Mouse (Mus musculus) heart, embryonic 12.5 days (tissue): Measurements from ENCODE around the gene Gpr68. TPM values are rescaled to one million over a fixed set of nuclear protein-coding genes. Genes with fewer than 3 reads are reported as not detected.

Experiments used
- ATAC-seq: fragments of 200-750 bp; cut with Nextera tagmentation; 2 replicates; pipeline ENCODE4 v1.8.0; 2017; ENCODE audit warnings: moderate TSS enrichment, moderate library complexity; ENCODE audit not compliant: insufficient number of reproducible peaks, low FRiP score
- H3K27ac ChIP-seq: fragments of 300-500 bp; sonication (generic); 2 replicates; pipeline ENCODE4 v1.5.1; 2016; ENCODE audit warnings: mild to moderate bottlenecking, moderate library complexity; ENCODE audit not compliant: poor library complexity, severe bottlenecking
- H3K27me3 ChIP-seq: fragments of 300-500 bp; sonication (generic); replicated peaks from 2 replicates; pipeline ENCODE4 v1.6.1; 2016; ENCODE audit warnings: mild to moderate bottlenecking, moderate library complexity
- H3K36me3 ChIP-seq: fragments of 300-500 bp; sonication (generic); 2 replicates; pipeline ENCODE4 v1.6.1; 2016; ENCODE audit warnings: mild to moderate bottlenecking, moderate library complexity
- H3K4me1 ChIP-seq: fragments of 300-500 bp; sonication (generic); replicated peaks from 2 replicates; pipeline ENCODE4 v1.6.1; 2016; ENCODE audit warnings: mild to moderate bottlenecking
- H3K4me2 ChIP-seq: fragments of 300-500 bp; sonication (generic); 2 replicates; pipeline ENCODE4 v1.6.1; 2016; ENCODE audit warnings: mild to moderate bottlenecking, moderate library complexity
- H3K4me3 ChIP-seq: fragments of 300-500 bp; sonication (generic); 2 replicates; pipeline ENCODE4 v1.5.1; 2016; ENCODE audit warnings: mild to moderate bottlenecking
- H3K9ac ChIP-seq: fragments of 300-500 bp; sonication (generic); 2 replicates; pipeline ENCODE4 v1.6.1; 2016; ENCODE audit warnings: mild to moderate bottlenecking, moderate library complexity
- H3K9me3 ChIP-seq: fragments of 300-500 bp; sonication (generic); replicated peaks from 2 replicates; pipeline ENCODE4 v1.6.1; 2016; ENCODE audit warnings: mild to moderate bottlenecking, moderate library complexity
- WGBS: fragments of 180-500 bp; shearing (Covaris S2); methylation state at CpG from one replicate; pipeline ENCODE4 v1.1.7; 2016; 5-methylcytosine and 5-hydroxymethylcytosine counted together
- polyA plus RNA-seq: library from polyadenylated mRNA; unstranded; fragments of >200 nt; fragmentation: Nextera tagmentation; extraction: Ambion mirVana; gene quantifications from 2 replicates; pipeline ENCODE4 v1.2.1, GENCODE M21; 2016

Gpr68 gene
- polyA plus RNA-seq = 4.4 and 6.2 TPM in 2 replicates

DNA sequence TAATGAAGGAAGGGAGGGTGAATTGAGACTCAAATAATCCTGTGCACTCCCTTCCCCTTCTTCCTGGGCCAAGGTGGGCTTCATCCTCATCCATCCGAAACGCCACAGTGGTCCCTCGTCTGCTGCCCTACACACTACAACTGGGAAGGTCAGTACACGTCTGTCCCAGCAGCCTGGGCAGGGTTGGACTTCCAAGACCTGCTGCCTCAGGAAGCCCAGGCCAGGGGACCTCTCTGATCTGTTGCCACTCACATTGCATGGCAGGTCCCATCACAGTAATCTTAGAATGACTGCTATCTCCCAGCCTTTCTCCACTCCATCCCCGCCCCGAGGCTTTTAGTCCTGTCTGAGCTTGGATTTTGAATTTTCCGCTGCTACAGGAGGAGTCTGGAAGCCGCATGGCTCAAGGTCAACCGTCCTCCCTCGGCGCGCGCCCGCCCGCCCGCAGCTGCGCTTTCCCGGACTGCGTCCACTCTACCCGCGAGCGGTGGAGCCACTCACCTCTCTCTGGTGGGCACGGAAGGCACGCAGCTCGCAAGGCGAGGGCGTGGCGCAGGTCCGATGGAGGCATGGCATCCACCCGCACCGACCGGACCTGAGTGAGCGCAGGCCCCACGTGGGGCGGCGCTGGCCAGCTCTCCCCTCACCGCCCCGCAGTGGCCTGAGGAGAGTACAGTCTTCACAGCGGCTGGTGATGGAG is at the start of gene Gpr68:
Gene Gpr68 (minus strand): TSS at position 601 of the 700 bp plus-strand sequence.
- Histone ChIP-seq H3K27me3 (peaks cover 59% of the 10 kb centered on the region), H3K27ac (no peak within 1 kb of the TSS), H3K4me3 (peak within 1 kb of the TSS; percentile 49), H3K9ac (peak within 1 kb of the TSS; percentile 55), H3K4me1 (peaks cover 11% of the 10 kb centered on the region; the same call in 1 of the 2 replicates), H3K36me3 (no peaks in the 10 kb centered on the region), H3K4me2 (peak within 1 kb of the TSS; percentile 68), H3K9me3 (no peaks in the 10 kb centered on the region)
- peak; percentile 49; the same call in 1 of the 2 replicates for ATAC-seq
- WGBS = 3% methylated on average over 39 of the region's 39 CpGs

DNA sequence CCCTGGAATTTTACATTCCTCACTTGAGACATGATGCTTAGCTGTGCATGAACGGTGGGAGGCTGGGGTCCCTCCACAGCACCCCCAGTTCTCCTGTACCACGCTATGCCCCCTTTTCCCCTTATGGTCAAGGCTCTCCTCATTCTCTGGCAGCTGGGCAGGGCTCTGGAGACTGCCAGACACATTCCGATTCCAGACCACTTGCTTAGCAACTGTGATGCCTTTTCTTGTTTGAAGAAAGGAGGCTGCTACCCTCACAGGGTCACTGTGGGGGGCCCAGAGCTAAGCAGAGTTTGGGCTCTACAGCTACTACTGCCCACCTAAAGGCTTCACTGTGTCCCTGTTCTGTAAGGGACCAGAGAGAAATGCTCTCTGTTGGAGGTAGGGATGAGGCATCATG is 49.3 kb upstream of the Gpr68 start:
- ATAC-seq = no peak
- Histone ChIP-seq H3K4me3 (no peak overlapping the region), H3K4me2 (no peak overlapping the region), H3K36me3 (no peaks in the 10 kb centered on the region), H3K4me1 (peaks cover 27% of the 10 kb centered on the region), H3K9ac (no peak overlapping the region), H3K27me3 (peaks cover 84% of the 10 kb centered on the region), H3K27ac (no peak overlapping the region), H3K9me3 (no peaks in the 10 kb centered on the region)
- WGBS = 67% methylated on average over 3 of the region's 3 CpGs

DNA sequence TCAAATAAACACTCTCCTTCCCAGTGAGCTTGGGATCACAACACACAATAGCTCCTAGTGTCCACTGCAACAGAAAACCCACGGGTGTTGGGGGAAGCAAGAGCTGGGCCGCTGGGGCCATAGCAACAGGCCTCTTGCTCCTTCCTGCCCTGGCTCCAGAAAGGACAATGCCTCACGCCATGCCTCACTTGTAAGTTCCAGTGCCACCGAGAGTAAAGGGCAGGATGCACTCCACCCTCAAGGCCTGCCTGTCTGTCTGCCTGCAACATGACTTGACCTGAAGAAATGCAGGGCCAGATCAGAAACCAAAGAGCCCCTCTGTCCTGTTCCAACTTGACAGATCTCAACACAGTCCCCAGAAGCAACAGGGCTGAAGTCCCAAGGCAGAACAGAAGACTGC is 48.8 kb upstream of the Gpr68 start:
- 51% methylated on average over 4 of the region's 4 CpGs for WGBS
- H3K4me2 ChIP-seq = no peak overlapping the region
- H3K4me3 ChIP-seq = no peak overlapping the region
- H3K9me3 ChIP-seq = no peaks in the 10 kb centered on the region
- H3K36me3 ChIP-seq = no peaks in the 10 kb centered on the region
- H3K9ac ChIP-seq = no peak overlapping the region
- peaks cover 28% of the 10 kb centered on the region for H3K4me1 ChIP-seq
- H3K27me3 ChIP-seq = peaks cover 81% of the 10 kb centered on the region
- 0 out of 2 replicates have a peak overlapping the region, but pooled peaks have one; percentile 57 for H3K27ac ChIP-seq
- no peak for ATAC-seq

DNA sequence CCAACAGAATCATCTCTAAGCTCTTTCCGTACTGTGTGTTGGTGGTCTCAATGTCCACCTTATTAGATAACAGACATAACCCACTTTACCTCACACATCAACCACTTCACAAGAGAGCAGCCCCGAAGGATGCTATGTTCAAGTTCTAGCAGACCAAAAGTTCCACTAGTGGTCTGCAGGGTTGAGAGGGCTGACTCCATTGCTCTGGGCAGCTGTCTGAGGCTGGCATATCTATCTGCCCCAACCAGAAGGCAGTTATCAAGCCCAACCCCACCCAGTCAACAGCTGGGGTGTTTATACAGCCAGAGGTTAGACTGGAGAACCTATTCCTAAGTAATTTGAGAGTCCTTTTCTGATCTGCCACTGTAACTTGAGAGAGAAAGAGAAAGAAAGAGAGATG is 48.0 kb upstream of the Gpr68 start:
- H3K27me3 ChIP-seq = peaks cover 86% of the 10 kb centered on the region
- 69% methylated on average over 2 of the region's 2 CpGs for WGBS
- ATAC-seq = peak; percentile 76; the same call in 1 of the 2 replicates
- H3K36me3 ChIP-seq = no peaks in the 10 kb centered on the region
- H3K4me2 ChIP-seq = no peak overlapping the region
- no peaks in the 10 kb centered on the region for H3K9me3 ChIP-seq
- peak overlapping the region; percentile 57 for H3K27ac ChIP-seq
- H3K4me3 ChIP-seq = no peak overlapping the region
- no peak overlapping the region for H3K9ac ChIP-seq
- peaks cover 28% of the 10 kb centered on the region for H3K4me1 ChIP-seq

DNA sequence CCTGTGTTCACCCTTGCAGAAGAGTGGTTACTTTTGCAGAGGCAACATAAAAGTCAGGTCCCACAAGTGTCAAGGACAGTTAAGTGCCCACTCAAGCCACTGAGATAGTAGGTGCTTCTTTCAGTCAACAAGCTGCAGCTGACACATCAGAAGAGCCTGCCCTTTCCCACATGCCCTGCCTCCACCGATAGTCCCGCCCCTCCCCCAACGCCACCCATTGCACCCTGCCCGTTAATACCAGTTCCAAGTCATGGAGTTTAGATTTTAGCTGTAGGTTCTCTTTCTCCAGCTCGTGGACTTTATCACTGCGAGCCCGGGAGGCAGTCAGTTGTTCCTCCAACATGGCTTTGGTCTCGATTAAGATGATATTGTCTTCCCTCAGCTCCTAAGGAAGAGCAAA is 45.9 kb upstream of the Gpr68 start:
- peaks cover 82% of the 10 kb centered on the region for H3K27me3 ChIP-seq
- H3K4me3 ChIP-seq = no peak overlapping the region
- H3K9ac ChIP-seq = no peak overlapping the region
- 54% methylated on average over 8 of the region's 8 CpGs for WGBS
- H3K4me1 ChIP-seq = peaks cover 24% of the 10 kb centered on the region
- no peak overlapping the region for H3K4me2 ChIP-seq
- no peaks in the 10 kb centered on the region for H3K36me3 ChIP-seq
- ATAC-seq = peak; percentile 49; the same call in 1 of the 2 replicates
- H3K9me3 ChIP-seq = no peaks in the 10 kb centered on the region
- H3K27ac ChIP-seq = no peak overlapping the region

DNA sequence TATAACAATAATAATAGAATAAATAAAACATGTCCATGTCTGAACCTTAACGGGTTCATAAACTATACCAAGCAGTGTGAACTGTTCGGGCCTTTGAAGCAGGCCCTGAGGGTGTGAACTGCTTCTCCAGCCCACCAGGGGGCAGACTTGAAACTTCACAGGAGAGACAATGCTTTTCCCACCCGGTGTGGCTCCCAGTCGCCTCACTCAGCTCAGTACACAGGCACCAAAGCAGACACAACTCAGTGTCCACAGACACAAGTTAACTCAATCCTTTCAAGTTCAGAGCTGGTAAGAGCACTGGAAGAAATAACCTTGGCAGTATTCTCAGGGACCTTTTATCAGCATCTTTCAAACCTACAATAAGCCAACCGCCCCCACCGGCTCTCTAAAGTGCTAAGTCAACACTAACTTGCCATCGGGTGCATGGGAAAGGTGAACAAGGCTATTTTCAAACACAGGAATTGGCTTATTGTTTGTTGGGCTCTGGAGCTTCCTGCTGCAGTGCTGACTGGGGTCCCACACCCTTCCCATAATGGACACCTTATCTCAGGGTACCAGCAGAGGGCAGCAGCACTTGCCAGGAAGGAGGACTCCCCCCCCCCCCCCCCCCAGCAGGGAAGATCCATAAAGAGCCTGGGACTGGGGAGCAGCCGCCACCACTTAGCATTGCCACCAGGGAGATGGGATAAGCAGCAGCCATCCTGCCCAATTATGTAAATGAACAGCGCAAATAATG is 44.4 kb upstream of the Gpr68 start:
- Histone ChIP-seq H3K36me3 (no peaks in the 10 kb centered on the region), H3K4me1 (peaks cover 13% of the 10 kb centered on the region; the same call in 1 of the 2 replicates), H3K4me3 (no peak overlapping the region), H3K27ac (no peak overlapping the region), H3K27me3 (peaks cover 83% of the 10 kb centered on the region), H3K4me2 (peak overlapping the region; percentile 35), H3K9me3 (no peaks in the 10 kb centered on the region), H3K9ac (no peak overlapping the region)
- WGBS = 32% methylated on average over 9 of the region's 9 CpGs
- peak; percentile 80 for ATAC-seq

DNA sequence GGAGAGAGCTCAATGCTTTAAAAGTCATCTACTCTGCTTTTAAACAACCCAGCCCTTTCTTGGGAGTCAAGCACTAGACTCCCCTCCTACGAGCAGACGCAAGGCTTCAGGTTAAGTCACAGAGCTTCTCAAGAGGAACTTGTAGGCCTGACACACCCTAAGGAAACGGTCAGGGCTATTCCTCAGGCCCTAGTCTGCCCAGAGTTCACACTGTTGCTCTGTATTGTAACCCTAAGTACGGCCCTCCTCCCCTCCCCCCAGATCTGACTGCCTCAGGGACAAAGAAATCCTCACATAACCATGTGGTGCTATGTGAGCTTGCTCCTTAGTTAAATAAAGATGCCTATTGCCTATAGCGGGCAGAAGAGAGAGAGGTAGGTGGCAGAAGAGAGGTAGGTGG is 41.1 kb upstream of the Gpr68 start:
- H3K9me3 ChIP-seq = no peaks in the 10 kb centered on the region
- H3K4me3 ChIP-seq = no peak overlapping the region
- H3K36me3 ChIP-seq = peaks cover 6% of the 10 kb centered on the region; the same call in 1 of the 2 replicates
- no peak overlapping the region for H3K27ac ChIP-seq
- peaks cover 10% of the 10 kb centered on the region; the same call in 1 of the 2 replicates for H3K4me1 ChIP-seq
- no peak for ATAC-seq
- no peak overlapping the region for H3K4me2 ChIP-seq
- H3K9ac ChIP-seq = no peak overlapping the region
- peaks cover 83% of the 10 kb centered on the region for H3K27me3 ChIP-seq
- WGBS = 80% methylated on average over 5 of the region's 5 CpGs

DNA sequence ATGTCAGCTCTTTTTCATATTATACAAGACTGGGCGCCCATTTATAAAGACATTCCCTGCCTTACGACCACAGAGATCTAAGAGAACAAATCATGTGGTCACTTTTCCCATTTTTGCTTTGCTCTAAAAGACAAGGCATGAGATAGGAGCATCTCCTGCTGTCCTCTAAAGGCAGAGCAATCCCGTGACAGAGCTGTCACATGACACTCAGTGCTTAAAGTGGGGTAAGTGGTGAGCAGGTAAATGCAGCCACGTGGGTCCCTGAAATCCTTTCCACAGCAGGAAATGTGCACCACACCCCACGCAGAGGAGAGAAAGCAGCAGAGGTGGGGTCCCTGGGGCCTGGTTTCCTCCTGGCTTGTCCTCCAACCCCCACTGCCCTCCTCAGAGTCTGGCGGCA is 40.0 kb upstream of the Gpr68 start:
- Histone ChIP-seq H3K4me3 (no peak overlapping the region), H3K9me3 (no peaks in the 10 kb centered on the region), H3K9ac (no peak overlapping the region), H3K4me2 (no peak overlapping the region), H3K36me3 (peaks cover 6% of the 10 kb centered on the region; the same call in 1 of the 2 replicates), H3K27ac (no peak overlapping the region), H3K4me1 (peaks cover 4% of the 10 kb centered on the region; the same call in 1 of the 2 replicates), H3K27me3 (peaks cover 87% of the 10 kb centered on the region)
- ATAC-seq = no peak
- WGBS = 69% methylated on average over 6 of the region's 6 CpGs

DNA sequence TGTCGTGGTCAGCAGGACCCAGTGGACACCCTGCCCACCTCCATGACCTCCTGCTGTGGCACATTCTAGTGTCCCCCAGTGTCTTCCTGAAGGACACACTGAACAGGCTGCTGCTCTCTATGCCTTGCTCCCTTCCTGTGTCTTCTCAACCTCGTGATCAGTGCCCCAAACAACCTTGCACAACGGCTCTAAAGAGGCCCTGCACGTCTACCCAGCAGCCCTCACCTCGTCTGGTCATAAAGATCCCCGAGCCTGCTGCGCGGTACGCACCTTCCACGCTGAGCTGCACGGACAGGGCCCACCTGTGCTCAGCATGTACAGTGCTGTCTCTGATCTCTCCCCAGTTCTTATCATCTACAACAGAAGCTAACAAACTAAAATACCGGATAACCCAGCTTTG is 38.0 kb upstream of the Gpr68 start:
- Histone ChIP-seq H3K9ac (no peak overlapping the region), H3K4me3 (no peak overlapping the region), H3K4me1 (no peaks in the 10 kb centered on the region), H3K36me3 (peaks cover 6% of the 10 kb centered on the region; the same call in 1 of the 2 replicates), H3K27me3 (peaks cover 91% of the 10 kb centered on the region), H3K9me3 (no peaks in the 10 kb centered on the region), H3K27ac (no peak overlapping the region), H3K4me2 (no peak overlapping the region)
- WGBS = 83% methylated on average over 12 of the region's 12 CpGs
- ATAC-seq = no peak

DNA sequence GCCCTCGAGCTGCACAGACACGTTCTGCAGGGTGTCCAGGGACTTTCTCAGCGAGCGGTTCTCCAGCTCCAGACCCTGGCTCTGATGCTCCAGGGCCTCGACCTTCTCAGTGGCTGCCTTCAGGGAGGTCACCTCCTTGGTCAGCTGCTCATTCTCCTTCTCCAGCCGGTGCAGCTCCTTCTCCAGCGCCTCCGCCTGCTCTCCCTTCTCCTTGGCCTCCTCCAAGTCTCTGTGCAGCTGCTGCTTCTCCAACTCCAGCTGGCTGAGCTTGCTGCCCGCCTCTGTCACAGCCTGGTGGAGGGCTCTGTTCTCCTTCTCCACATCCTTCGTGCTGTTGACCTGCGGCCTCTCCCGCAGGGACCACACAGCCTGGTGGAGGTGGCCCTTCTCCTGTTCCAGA is 37.5 kb upstream of the Gpr68 start:
- H3K9ac ChIP-seq = no peak overlapping the region
- peaks cover 89% of the 10 kb centered on the region for H3K27me3 ChIP-seq
- H3K9me3 ChIP-seq = no peaks in the 10 kb centered on the region
- no peak overlapping the region for H3K4me2 ChIP-seq
- H3K4me1 ChIP-seq = no peaks in the 10 kb centered on the region
- WGBS = 77% methylated on average over 12 of the region's 12 CpGs
- no peak for ATAC-seq
- H3K36me3 ChIP-seq = peaks cover 6% of the 10 kb centered on the region; the same call in 1 of the 2 replicates
- H3K27ac ChIP-seq = no peak overlapping the region
- H3K4me3 ChIP-seq = no peak overlapping the region

DNA sequence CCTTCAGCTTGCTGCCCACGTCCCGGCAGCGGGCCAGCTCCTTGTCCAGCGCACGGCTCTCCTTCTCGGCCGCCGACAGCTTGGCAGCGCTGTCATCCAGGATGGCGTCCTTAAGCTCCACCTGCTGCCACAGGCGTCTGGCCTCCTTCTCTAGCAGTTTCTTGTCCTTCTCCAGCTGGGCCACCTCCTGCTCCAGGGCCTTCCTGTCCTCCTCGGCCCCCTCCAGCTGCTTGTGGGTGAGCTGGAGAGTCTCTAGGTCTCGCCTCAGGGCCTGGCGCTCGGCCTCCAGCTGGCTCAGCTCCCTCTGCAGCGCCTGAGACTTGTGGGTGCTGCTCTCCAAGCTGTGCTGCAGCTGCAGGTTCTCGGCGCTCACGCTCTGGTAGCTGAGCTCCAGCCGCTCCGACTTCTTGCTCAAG is 36.9 kb upstream of the Gpr68 start:
- Histone ChIP-seq H3K4me1 (no peaks in the 10 kb centered on the region), H3K27ac (no peak overlapping the region), H3K4me3 (no peak overlapping the region), H3K36me3 (peaks cover 6% of the 10 kb centered on the region; the same call in 1 of the 2 replicates), H3K9me3 (no peaks in the 10 kb centered on the region), H3K9ac (no peak overlapping the region), H3K4me2 (no peak overlapping the region), H3K27me3 (peaks cover 87% of the 10 kb centered on the region)
- no peak for ATAC-seq
- WGBS = 90% methylated on average over 21 of the region's 21 CpGs
